Mouse (Mus musculus): ENCODE measurements around the gene Src. TPM values are rescaled to one million over a fixed set of nuclear protein-coding genes. Genes with fewer than 3 reads are reported as not detected.

Src gene
- polyA plus RNA-seq, 1 experiment from 2014 or later = 7.6 TPM

DNA sequence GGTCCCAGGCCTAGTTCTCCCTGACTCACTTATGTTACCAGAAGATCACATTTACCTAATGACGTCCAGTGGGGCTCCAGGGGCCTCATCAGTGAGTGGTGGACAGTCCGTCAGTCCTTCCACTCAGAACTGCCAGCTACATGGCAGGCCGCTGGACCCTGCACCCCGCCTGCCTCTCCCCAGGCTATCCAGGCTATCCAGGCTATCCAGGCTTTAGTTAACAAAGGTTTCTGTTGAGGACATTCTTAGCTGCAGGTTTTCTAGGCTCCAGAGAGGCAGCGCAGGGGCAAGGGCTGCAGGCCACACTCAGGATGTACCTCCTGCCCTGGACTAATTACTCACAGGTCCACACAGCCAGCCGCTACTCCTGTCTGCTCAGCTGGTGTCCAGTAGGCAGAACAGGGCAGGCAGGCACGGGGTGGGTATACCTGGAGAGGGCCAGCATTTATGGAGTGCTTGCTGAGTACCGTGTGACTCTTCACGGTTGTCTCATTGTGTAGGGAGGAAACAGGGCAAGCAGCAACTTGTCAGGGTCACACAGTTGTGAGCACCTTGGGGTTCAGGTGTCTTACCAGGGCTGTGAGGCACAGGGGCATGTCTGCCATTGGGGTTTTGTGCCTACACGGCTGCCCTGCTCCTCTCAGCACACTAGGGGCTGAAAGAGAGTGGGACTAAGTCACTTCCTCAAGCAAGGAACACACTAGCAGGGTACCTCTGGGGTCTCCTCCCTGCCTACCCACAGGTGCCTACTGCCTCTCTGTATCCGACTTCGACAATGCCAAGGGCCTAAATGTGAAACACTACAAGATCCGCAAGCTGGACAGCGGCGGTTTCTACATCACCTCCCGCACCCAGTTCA lies 45.9 kb downstream of the Src start:
- Histone ChIP-seq H3K27me3 (replicated peaks) (no peaks in the 10 kb centered on the region), H3K4me2 (peak overlapping the region; percentile 55), H3K4me3 (peak overlapping the region; percentile 21; the same call in 1 of the 2 replicates), H3K27ac (replicated peaks) (peak overlapping the region; percentile 77), H3K36me3 (peaks cover 75% of the 10 kb centered on the region), H3K9ac (peak overlapping the region; percentile 58), H3K4me1 (peaks cover 51% of the 10 kb centered on the region), H3K9me3 (no peaks in the 10 kb centered on the region)
- ATAC-seq (ENCODE audit: extremely low read depth, insufficient number of reproducible peaks, low FRiP score, low TSS enrichment) = no peak
- 45% methylated on average over 16 of the region's 16 CpGs for WGBS

DNA sequence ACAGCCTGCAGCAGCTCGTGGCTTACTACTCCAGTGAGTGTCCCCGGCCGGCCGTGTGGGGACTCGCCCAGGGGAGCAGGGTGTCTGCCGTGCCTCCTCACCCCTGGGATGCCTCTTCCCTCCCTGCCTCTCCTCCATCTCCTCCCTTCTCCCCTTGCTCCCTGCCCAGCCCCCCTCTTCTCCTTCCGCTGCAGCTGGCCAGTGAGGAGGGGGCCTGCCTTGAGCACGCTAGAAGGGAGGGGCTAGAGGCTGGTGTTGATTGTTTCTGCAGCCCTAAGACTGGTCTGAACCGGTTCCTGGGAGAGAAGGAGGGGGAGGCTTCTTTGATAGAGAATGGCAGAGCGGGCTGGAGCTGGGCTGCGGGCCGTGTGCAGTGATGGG lies 46.5 kb downstream of the Src start:
- Histone ChIP-seq H3K4me1 (peaks cover 49% of the 10 kb centered on the region), H3K4me2 (peak overlapping the region; percentile 55), H3K36me3 (peaks cover 75% of the 10 kb centered on the region), H3K9ac (peak overlapping the region; percentile 58), H3K27ac (replicated peaks) (peak overlapping the region; percentile 77), H3K9me3 (no peaks in the 10 kb centered on the region), H3K4me3 (peak overlapping the region; percentile 21; the same call in 1 of the 2 replicates), H3K27me3 (replicated peaks) (no peaks in the 10 kb centered on the region)
- peak; percentile 73; the same call in 1 of the 2 replicates for ATAC-seq (ENCODE audit: extremely low read depth, insufficient number of reproducible peaks, low FRiP score, low TSS enrichment)
- 5% methylated on average over 12 of the region's 12 CpGs for WGBS

DNA sequence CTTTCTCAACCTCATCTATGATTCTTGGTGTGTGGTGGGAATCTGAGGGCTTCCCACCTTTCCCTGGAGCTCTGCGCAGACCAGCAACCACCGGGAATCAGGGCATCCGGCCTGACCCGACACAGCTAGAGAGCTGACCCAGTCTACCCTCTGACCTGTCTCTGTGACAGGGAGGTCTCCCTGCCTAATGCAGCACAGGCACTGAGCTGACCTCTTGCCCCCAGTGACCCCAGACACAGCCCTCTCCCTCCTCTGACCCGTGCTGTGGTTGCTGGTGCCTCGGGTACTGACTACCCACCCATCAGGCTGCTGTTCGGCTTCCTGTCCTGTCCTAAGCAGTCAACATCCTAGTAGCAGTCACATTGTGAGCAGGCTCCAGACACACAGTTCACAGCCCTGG lies 48.6 kb downstream of the Src start:
- 65% methylated on average over 7 of the region's 7 CpGs for WGBS

DNA sequence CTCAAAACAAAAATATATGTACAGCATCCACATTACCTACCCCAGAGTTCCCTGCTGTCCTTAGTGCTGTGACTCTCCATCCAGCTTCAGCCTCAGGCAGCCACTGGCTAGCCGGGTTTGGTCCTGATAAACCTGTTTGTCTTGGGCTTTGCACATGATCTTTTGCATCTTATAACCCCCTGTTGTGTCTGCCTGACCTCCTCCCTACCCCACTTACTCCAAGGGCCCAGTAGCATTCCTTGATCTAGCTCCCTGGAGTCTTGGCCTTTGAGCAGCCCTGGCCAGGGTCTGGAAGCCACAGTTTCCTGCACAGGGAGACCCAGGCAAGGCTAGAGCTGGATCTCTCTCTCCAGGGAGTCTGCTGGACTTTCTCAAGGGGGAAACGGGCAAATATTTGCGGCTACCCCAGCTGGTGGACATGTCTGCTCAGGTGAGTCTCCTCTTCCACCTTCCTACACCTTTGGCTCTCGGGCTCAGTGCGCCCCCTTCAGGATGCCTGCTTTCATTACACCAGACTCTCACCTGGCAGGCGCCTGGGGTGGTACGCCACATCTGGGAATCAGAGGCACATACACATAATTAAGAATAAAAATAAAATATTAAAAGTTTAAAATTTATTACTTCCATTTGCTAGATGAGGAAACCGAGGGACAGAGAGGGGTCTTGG lies 50.0 kb downstream of the Src start:
- 64% methylated on average over 8 of the region's 8 CpGs for WGBS
- no peaks in the 10 kb centered on the region for H3K27me3 ChIP-seq (replicated peaks)
- H3K4me1 ChIP-seq = peaks cover 46% of the 10 kb centered on the region
- H3K27ac ChIP-seq (replicated peaks) = no peak overlapping the region
- H3K9ac ChIP-seq = no peak overlapping the region
- no peak overlapping the region for H3K4me3 ChIP-seq
- no peak overlapping the region for H3K4me2 ChIP-seq
- H3K9me3 ChIP-seq = no peaks in the 10 kb centered on the region
- peaks cover 59% of the 10 kb centered on the region for H3K36me3 ChIP-seq
- ATAC-seq (ENCODE audit: extremely low read depth, insufficient number of reproducible peaks, low FRiP score, low TSS enrichment) = no peak

More for the DNA sequence above, 48.6 kb downstream of the Src start:
- H3K9ac ChIP-seq = no peak overlapping the region
- H3K27me3 ChIP-seq (replicated peaks) = no peaks in the 10 kb centered on the region
- no peaks in the 10 kb centered on the region for H3K9me3 ChIP-seq
- no peak for ATAC-seq (ENCODE audit: extremely low read depth, insufficient number of reproducible peaks, low FRiP score, low TSS enrichment)
- H3K4me2 ChIP-seq = no peak overlapping the region
- peaks cover 47% of the 10 kb centered on the region for H3K4me1 ChIP-seq
- peaks cover 70% of the 10 kb centered on the region for H3K36me3 ChIP-seq
- H3K4me3 ChIP-seq = no peak overlapping the region
- no peak overlapping the region for H3K27ac ChIP-seq (replicated peaks)

DNA sequence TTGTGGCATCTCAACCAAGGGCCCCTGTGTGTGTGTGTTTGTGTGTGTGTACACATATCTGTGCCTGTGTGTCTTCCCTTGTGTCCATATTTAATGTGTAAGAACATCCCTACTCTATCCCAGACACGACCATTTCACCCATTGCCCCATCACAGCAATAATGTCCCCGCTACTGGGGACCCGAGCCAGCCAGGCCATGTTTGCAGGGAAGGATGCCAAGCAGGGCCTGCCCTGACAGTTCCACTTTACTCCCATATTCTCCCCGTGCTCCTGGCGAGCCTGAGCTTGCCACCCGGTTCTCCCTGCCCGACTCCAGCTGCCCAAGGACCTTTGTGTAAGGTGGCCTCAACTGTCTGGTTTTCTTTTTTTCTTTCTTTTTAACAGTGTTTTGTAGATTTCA lies 53.0 kb downstream of the Src start:
- Histone ChIP-seq H3K9ac (peak overlapping the region; percentile 29; the same call in 1 of the 2 replicates), H3K9me3 (no peaks in the 10 kb centered on the region), H3K4me3 (no peak overlapping the region), H3K4me2 (no peak overlapping the region), H3K36me3 (peaks cover 44% of the 10 kb centered on the region), H3K27me3 (replicated peaks) (no peaks in the 10 kb centered on the region), H3K4me1 (peaks cover 46% of the 10 kb centered on the region), H3K27ac (replicated peaks) (0 out of 2 replicates have a peak overlapping the region, but pooled peaks have one; percentile 10)
- 73% methylated on average over 7 of the region's 7 CpGs for WGBS
- ATAC-seq (ENCODE audit: extremely low read depth, insufficient number of reproducible peaks, low FRiP score, low TSS enrichment) = no peak

DNA sequence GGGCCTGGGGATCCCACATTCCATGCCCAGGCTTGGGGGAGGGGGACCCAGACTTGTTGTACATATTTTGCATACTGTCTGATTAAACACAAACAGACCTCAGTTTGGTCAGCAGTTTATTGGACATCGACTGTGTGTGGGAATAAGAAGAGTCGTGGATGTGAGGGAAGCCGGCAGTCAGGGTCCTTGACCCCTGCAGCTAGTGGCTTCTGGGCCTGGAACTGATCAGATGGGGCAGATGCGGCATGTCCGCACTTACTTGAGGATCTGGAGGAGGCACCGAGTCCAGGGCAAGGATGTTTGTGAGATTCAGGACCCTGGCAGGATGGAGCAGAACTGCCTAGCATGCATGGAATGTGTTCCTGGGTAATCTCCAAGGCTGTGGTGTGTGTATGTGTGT lies 53.5 kb downstream of the Src start:
- Histone ChIP-seq H3K36me3 (peaks cover 40% of the 10 kb centered on the region), H3K9ac (peak overlapping the region; percentile 29; the same call in 1 of the 2 replicates), H3K4me3 (no peak overlapping the region), H3K27me3 (replicated peaks) (no peaks in the 10 kb centered on the region), H3K9me3 (no peaks in the 10 kb centered on the region), H3K27ac (replicated peaks) (0 out of 2 replicates have a peak overlapping the region, but pooled peaks have one; percentile 10), H3K4me1 (peaks cover 46% of the 10 kb centered on the region), H3K4me2 (no peak overlapping the region)
- no peak for ATAC-seq (ENCODE audit: extremely low read depth, insufficient number of reproducible peaks, low FRiP score, low TSS enrichment)
- 19% methylated on average over 6 of the region's 6 CpGs for WGBS

DNA sequence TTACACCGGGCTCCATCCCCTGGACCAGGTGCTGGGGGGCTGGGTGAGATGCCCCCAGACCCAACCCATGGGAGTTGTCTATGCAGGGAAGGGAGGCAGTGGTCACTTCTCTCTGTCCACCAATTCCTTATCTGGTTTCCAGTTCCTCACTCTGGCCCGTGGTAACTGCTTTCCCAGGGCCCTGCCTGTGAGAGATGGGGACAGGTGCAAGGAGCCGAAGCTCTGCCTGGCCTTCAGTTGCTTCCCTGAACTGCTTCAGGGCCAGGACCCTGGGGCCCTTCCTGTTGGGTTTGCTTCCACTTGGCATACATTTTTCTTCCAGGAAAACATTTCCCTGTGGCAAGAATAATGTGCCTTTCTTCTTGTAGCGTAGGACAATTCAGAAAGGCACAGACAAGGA lies 54.2 kb downstream of the Src start:
- H3K27ac ChIP-seq (replicated peaks) = no peak overlapping the region; the same call in 1 of the 2 replicates

DNA sequence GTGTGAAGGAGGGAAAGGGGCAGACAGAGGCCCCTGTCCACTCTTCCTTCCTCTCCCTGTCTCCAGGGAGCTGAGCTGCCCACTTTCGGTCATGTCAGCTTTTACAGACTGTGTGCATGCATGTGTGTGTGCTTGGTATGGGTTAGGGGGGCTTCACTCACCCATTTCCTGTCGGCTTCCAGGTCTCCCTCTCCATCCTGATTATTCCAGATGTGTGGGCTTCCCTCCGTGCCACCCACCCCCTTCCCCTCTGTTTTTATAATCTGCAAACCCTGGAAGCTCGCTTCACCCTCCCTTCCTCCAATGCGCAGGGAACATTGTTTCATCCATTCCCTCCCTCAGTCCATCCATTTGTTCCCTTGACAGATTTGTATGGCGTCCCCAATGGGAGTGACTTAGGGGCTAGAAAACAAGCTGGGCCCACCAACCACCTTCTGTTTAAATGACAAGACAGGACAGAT lies 56.1 kb downstream of the Src start:
- Histone ChIP-seq H3K4me3 (no peak overlapping the region), H3K4me1 (peaks cover 46% of the 10 kb centered on the region), H3K9ac (peak overlapping the region; percentile 50; the same call in 1 of the 2 replicates), H3K9me3 (no peaks in the 10 kb centered on the region), H3K4me2 (no peak overlapping the region), H3K27ac (replicated peaks) (no peak overlapping the region), H3K27me3 (replicated peaks) (no peaks in the 10 kb centered on the region; the same call in 1 of the 2 replicates), H3K36me3 (peaks cover 14% of the 10 kb centered on the region)
- ATAC-seq (ENCODE audit: extremely low read depth, insufficient number of reproducible peaks, low FRiP score, low TSS enrichment) = no peak
- 40% methylated on average over 6 of the region's 6 CpGs for WGBS

More for the DNA sequence above, 54.2 kb downstream of the Src start:
- 58% methylated on average over 4 of the region's 4 CpGs for WGBS
- H3K27me3 ChIP-seq (replicated peaks) = no peaks in the 10 kb centered on the region
- H3K36me3 ChIP-seq = peaks cover 33% of the 10 kb centered on the region
- no peak overlapping the region for H3K4me3 ChIP-seq
- no peak for ATAC-seq (ENCODE audit: extremely low read depth, insufficient number of reproducible peaks, low FRiP score, low TSS enrichment)
- H3K9ac ChIP-seq = no peak overlapping the region
- no peak overlapping the region for H3K4me2 ChIP-seq
- no peaks in the 10 kb centered on the region for H3K9me3 ChIP-seq
- H3K4me1 ChIP-seq = peaks cover 46% of the 10 kb centered on the region

DNA sequence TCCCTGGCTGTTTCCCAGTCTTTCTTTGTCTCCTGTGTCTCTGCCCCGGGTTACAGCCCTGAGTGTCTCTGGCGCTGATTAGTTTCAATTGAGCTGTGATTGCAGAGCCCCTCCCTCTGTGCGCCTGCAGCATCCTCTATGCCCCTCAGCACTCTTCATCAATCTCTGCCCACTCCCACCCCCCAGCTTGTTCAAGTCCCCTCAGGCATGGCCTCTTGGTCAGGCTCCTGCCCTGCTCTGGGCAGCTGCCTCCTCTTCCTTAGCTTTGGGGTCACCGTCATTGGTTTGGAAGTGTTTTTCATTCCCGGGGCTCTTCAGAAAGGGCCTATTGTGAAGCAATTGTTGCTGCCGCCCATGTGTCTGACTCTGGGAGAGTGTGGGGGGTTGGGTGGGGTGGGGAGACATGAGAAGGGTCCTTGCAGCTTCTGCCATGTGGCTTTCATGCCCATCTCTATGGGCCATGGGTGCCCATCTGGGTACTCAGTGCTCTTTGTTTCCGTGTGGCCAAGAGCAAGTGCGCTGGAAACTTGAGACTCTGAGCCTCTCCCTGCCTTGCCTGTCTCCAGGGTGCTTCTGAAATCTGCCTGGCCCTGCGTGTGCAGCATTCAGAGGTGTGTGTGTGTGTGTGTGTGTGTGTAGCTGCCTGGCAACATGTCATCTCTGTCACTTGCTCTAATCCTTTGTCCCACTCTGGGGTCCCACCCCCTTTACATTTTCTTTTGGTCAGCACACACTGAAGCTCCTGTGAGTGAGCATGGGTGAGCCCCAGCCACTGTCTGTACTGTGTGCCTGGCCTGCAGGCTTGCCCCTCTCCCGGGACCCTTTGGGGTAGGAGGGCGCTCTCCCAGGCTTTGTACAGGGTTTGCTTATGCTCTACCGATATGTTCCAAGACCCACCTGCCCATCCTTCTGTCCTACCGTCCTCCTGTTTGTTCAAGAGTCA lies 57.5 kb downstream of the Src start:
- 0 out of 2 replicates have a peak overlapping the region, but pooled peaks have one; percentile 9 for H3K27ac ChIP-seq (replicated peaks)

DNA sequence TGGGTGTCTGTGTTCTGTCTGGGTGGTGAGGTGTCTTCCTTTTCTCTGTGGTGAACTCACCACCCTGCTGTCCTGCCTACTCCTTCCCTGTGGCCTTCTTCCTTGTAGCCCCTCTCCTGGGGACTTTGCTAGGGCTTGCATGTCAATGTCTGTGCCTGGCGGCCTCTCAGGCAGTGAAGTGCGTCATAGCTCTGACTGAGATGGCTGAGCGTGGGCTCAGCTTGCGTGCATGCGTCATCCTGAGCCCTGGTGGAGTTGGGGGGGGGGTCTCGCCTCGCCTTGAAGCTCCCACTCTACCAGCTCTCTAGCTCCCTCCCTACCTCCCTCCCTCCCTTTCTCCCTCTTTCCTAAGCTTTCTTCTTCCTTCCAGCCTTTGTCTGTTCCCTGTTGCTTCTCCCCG lies 60.4 kb downstream of the Src start:
- Histone ChIP-seq H3K27ac (replicated peaks) (no peak overlapping the region), H3K4me3 (no peak overlapping the region), H3K27me3 (replicated peaks) (peaks cover 9% of the 10 kb centered on the region), H3K4me2 (no peak overlapping the region), H3K36me3 (no peaks in the 10 kb centered on the region), H3K9ac (no peak overlapping the region), H3K4me1 (peaks cover 46% of the 10 kb centered on the region), H3K9me3 (no peaks in the 10 kb centered on the region)
- whole genome bisulfite sequencing = 61% methylated on average over 8 of the region's 8 CpGs
- ATAC-seq (ENCODE audit: extremely low read depth, insufficient number of reproducible peaks, low FRiP score, low TSS enrichment) = no peak

More for the DNA sequence above, 57.5 kb downstream of the Src start:
- 0 out of 2 replicates have a peak, but pooled peaks cover under 1% of the 10 kb centered on the region for H3K36me3 ChIP-seq
- peaks cover 58% of the 10 kb centered on the region for H3K4me1 ChIP-seq
- H3K4me2 ChIP-seq = no peak overlapping the region
- H3K4me3 ChIP-seq = no peak overlapping the region
- WGBS = 31% methylated on average over 13 of the region's 13 CpGs
- H3K27me3 ChIP-seq (replicated peaks) = peaks cover 3% of the 10 kb centered on the region; the same call in 1 of the 2 replicates
- ATAC-seq (ENCODE audit: extremely low read depth, insufficient number of reproducible peaks, low FRiP score, low TSS enrichment) = no peak
- H3K9ac ChIP-seq = peak overlapping the region; percentile 3; the same call in 1 of the 2 replicates
- H3K9me3 ChIP-seq = no peaks in the 10 kb centered on the region

Measured in heart, embryonic 13.5 days (tissue).